Mouse (Mus musculus) midbrain, embryonic 14.5 days (tissue): ENCODE measurements around the gene Slc30a5. TPM values are rescaled to one million over a fixed set of nuclear protein-coding genes. Genes with fewer than 3 reads are reported as not detected.

ENCODE experiments used
- ATAC-seq: fragments of 200-750 bp; cut with Nextera tagmentation; 2 replicates; pipeline ENCODE4 v1.8.0; 2017; ENCODE audit warnings: moderate number of reproducible peaks, moderate library complexity; ENCODE audit not compliant: low FRiP score, low TSS enrichment
- DNase-seq: peaks from one replicate; pipeline ENCODE4 v3.0.0-alpha.2; 2015
- H3K27ac ChIP-seq: fragments of 300-500 bp; sonication (generic); replicated peaks from 2 replicates; pipeline ENCODE4 v1.5.1; 2014; ENCODE audit warnings: mild to moderate bottlenecking, low read depth, low read length, moderate library complexity
- H3K27me3 ChIP-seq: fragments of 300-500 bp; sonication (generic); 2 replicates; pipeline ENCODE4 v1.6.1; 2014; ENCODE audit warnings: low read length, control low read depth, mixed read lengths; ENCODE audit not compliant: control insufficient read depth, insufficient read depth
- H3K36me3 ChIP-seq: fragments of 300-500 bp; sonication (generic); 2 replicates; pipeline ENCODE4 v1.6.1; 2014; ENCODE audit warnings: low read length, control low read depth; ENCODE audit not compliant: control insufficient read depth, insufficient read depth
- H3K4me1 ChIP-seq: fragments of 300-500 bp; sonication (generic); 2 replicates; pipeline ENCODE4 v1.6.1; 2014; ENCODE audit warnings: mild to moderate bottlenecking, antibody characterized with exemption, low read length, control low read depth; ENCODE audit not compliant: control insufficient read depth, insufficient read depth
- H3K4me2 ChIP-seq: fragments of 300-500 bp; sonication (generic); 2 replicates; pipeline ENCODE4 v1.6.1; 2014; ENCODE audit warnings: mild to moderate bottlenecking, low read length, moderate library complexity
- H3K4me3 ChIP-seq: fragments of 300-500 bp; sonication (generic); replicated peaks from 2 replicates; pipeline ENCODE4 v1.5.1; 2014; ENCODE audit warnings: low read depth, low read length
- H3K9ac ChIP-seq: fragments of 300-500 bp; sonication (generic); replicated peaks from 2 replicates; pipeline ENCODE4 v1.6.1; 2014; ENCODE audit warnings: mild to moderate bottlenecking, low read length, moderate library complexity
- H3K9me3 ChIP-seq: fragments of 300-500 bp; sonication (generic); 2 replicates; pipeline ENCODE4 v1.6.1; 2016; ENCODE audit warnings: low read length, control low read depth, mixed read lengths; ENCODE audit not compliant: control insufficient read depth
- WGBS: fragments of 180-500 bp; shearing (Covaris S2); extraction: QIAGEN DNeasy Blood & Tissue Kit; methylation state at CpG from one replicate; pipeline ENCODE4 v1.1.7; 2014; 5-methylcytosine and 5-hydroxymethylcytosine counted together
- polyA plus RNA-seq: library from polyadenylated mRNA; unstranded; fragments of >200 nt; fragmentation: Nextera tagmentation; extraction: Ambion mirVana; gene quantifications from 2 replicates; pipeline ENCODE4 v1.2.1, GENCODE M21; 2014

Gene Slc30a5
- polyA plus RNA-seq, 1 experiment from 2014 or later, result 38.7 TPM

DNA sequence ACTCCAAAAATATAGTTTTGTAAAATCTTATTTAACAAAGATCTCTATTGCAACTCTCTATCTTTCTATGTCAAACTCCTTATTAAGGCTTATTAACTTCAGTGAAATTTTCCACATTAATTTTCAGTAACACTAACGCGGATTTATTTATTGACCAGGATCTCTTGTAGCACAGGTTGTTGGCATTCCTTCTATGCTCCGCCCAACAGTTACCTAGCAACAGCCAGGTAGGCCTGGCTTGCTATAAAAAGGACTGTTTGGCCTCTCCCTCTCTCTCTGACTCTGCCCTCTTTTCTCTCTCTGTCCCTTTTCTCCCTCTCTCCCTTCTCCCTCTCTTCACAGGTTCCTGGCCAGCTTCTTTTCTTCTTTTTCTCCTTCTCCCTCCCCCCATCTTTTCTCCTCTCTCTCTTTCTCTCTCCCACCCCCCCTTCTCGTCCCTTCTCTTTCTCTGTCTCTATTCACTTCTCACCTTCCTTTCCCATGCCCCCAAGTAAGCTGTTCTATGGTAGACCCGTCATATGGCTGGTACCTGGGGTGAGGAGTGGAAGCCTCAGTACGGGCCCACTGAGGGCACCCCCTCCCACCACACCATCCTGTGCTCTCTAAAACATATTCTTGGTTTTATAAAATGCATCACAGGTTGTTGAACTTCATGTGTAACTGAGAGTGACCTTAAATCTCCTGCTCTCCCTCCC lies 45.8 kb downstream of the Slc30a5 start:
- Histone ChIP-seq H3K9ac (no peak overlapping the region), H3K4me2 (no peak overlapping the region), H3K4me3 (no peak overlapping the region), H3K27ac (no peak overlapping the region), H3K36me3 (no peaks in the 10 kb centered on the region), H3K9me3 (no peaks in the 10 kb centered on the region), H3K4me1 (peaks cover 8% of the 10 kb centered on the region; the same call in 1 of the 2 replicates), H3K27me3 (no peaks in the 10 kb centered on the region)
- DNase-seq, result no peak
- no peak for ATAC-seq
- 77% methylated on average over 6 of the region's 6 CpGs for WGBS

DNA sequence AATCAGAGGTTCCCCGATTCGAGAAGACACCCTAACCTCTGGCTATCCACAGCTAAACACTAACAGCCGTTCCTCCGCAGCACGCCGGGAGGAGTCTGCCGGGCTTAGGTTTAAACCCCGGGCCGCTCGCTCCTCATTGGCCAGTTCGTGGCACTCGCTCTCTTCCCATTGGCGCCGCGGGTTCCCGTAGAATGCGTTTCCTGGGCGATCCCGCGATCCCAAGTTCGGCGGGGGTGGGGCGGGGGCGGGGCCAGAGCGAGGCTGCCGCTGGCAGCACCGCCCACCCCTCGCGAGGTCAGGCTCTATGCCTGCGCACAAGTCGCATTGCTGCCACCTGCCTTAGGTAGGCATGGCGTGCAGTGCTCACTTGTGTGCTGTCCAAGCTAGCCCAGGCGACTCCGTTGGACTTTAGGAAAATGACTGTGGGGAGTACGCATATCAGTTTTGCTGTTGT lies 46.8 kb downstream of the Slc30a5 start, which contains the start of gene Ccnb1:
Gene Ccnb1 (minus strand): TSS at position 157 of the 454 bp plus-strand sequence.
- DNase-seq (peak; percentile 97), ATAC-seq (peak; percentile 97)
- Histone ChIP-seq H3K9ac (peak within 1 kb of the TSS; percentile 48), H3K4me2 (peak within 1 kb of the TSS; percentile 98), H3K27ac (0 out of 2 replicates have a peak within 1 kb of the TSS, but pooled peaks have one; percentile 20), H3K4me3 (peak within 1 kb of the TSS; percentile 61), H3K27me3 (no peaks in the 10 kb centered on the region), H3K9me3 (no peaks in the 10 kb centered on the region), H3K4me1 (peaks cover 8% of the 10 kb centered on the region; the same call in 1 of the 2 replicates), H3K36me3 (no peaks in the 10 kb centered on the region)
- WGBS, result under 1% methylated on average over 35 of the region's 35 CpGs

DNA sequence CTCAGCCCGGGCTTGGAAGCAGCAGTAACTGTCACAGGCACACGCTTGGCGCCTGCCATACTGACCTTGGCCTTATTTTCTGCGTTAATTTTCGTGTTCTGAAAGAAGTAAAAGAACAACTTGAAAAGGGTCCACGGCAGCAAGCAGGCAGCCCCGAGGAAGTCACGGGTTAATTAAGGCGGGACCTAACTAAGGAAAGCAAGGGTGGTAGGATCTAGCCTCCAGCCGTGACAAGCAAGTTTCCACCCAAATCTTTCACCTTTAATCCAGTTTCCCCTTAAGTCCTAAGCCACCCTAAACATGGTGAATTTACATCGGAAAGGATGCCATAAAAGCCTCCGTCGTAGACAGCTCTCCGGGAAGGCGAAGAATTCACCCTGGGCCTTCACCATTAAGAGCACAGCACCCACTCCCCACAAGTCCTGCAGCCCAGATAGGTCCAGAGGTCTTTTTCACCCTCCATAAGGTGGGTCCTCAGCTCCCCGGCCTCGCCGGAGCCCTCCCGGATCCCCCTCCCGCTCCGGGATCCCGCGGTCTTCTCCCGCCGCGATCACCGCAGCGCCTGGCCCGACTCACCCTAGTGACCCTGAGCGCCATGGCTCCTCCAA lies 47.3 kb downstream of the Slc30a5 start:
- ATAC-seq, result peak; percentile 38
- peak overlapping the region; percentile 61 for H3K4me3 ChIP-seq
- DNase-seq, result no peak
- H3K9me3 ChIP-seq, result no peaks in the 10 kb centered on the region
- no peak overlapping the region for H3K27ac ChIP-seq
- H3K36me3 ChIP-seq, result no peaks in the 10 kb centered on the region
- H3K4me1 ChIP-seq, result peaks cover 8% of the 10 kb centered on the region; the same call in 1 of the 2 replicates
- under 1% methylated on average over 30 of the region's 30 CpGs for WGBS
- peak overlapping the region; percentile 98 for H3K4me2 ChIP-seq
- peak overlapping the region; percentile 48 for H3K9ac ChIP-seq
- H3K27me3 ChIP-seq, result no peaks in the 10 kb centered on the region

DNA sequence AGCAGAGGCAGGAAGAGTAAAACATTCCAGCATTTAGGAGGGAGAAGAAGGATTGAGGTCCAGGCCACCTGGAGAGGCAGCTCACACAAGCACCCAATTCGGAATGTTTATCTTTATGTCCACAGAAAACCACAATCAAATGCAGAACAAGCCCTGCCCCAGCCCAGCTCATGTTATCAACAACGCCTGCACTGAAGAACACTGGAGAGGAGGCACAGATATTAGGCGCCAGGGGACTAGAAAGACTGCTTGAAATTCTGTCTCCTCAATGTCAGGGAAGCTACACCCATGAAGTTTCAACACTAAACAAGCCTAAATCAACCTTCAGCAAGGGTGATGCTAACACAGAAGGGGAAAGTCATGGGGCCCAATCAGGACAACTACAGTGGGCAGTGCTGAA lies 55.7 kb downstream of the Slc30a5 start:
- Histone ChIP-seq H3K4me3 (no peak overlapping the region), H3K4me1 (peaks cover 6% of the 10 kb centered on the region), H3K4me2 (no peak overlapping the region), H3K9me3 (no peaks in the 10 kb centered on the region), H3K36me3 (no peaks in the 10 kb centered on the region), H3K9ac (no peak overlapping the region), H3K27ac (no peak overlapping the region), H3K27me3 (no peaks in the 10 kb centered on the region)
- WGBS, result 82% methylated on average over 3 of the region's 3 CpGs
- DNase-seq, result no peak
- ATAC-seq, result no peak

DNA sequence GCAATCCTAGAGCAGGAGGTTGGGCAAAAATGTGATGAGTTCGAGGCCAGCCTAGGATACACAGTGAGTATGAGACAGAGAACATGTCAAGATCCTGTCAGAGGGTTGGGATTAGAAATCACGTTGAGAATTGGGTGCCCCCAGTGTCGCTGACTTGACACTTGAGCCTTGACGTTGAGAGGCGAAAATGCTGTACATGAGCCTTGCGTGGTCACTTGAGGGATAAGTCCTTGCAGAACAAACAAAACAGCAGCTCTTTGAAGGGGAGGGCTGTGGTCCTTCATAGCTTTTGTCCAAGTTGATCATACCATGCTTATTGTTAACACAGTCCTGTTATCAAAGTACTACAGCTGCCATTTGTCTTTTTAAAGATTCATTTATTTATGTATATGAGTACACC lies 56.5 kb downstream of the Slc30a5 start:
- no peak overlapping the region for H3K4me3 ChIP-seq
- ATAC-seq, result no peak
- H3K4me2 ChIP-seq, result no peak overlapping the region; the same call in 1 of the 2 replicates

DNA sequence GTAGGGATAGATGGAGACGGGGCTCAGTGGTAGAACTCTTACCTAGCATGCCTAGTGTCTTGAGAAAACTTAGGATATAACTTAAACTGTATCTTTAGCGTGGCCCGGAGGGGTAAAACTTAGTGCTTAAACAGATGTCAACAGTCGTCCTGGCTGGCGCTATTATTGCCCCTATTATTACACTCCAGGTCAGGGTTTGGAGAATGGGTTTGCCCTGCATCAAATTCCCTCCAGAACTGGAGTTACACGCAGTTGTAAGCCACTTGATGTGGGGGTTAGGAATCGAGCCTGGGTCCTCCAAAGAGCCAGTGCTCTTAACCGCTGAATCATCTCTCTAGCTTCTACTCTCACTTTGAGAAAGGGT lies 57.2 kb downstream of the Slc30a5 start:
- ATAC-seq (peak; percentile 49), DNase-seq (no peak)
- Histone ChIP-seq H3K4me2 (peak overlapping the region; percentile 91), H3K4me1 (peaks cover 6% of the 10 kb centered on the region), H3K27ac (peak overlapping the region; percentile 53; the same call in 1 of the 2 replicates), H3K9ac (peak overlapping the region; percentile 45; the same call in 1 of the 2 replicates), H3K27me3 (no peaks in the 10 kb centered on the region), H3K9me3 (no peaks in the 10 kb centered on the region), H3K4me3 (peak overlapping the region; percentile 65), H3K36me3 (peaks cover 3% of the 10 kb centered on the region; the same call in 1 of the 2 replicates)
- WGBS, result 17% methylated on average over 8 of the region's 8 CpGs

More for the DNA sequence above, 56.5 kb downstream of the Slc30a5 start:
- Histone ChIP-seq H3K9ac (no peak overlapping the region), H3K27me3 (no peaks in the 10 kb centered on the region), H3K36me3 (peaks cover 1% of the 10 kb centered on the region; the same call in 1 of the 2 replicates), H3K9me3 (no peaks in the 10 kb centered on the region), H3K4me1 (peaks cover 6% of the 10 kb centered on the region), H3K27ac (no peak overlapping the region)
- 65% methylated on average over 6 of the region's 6 CpGs for WGBS
- DNase-seq, result no peak

DNA sequence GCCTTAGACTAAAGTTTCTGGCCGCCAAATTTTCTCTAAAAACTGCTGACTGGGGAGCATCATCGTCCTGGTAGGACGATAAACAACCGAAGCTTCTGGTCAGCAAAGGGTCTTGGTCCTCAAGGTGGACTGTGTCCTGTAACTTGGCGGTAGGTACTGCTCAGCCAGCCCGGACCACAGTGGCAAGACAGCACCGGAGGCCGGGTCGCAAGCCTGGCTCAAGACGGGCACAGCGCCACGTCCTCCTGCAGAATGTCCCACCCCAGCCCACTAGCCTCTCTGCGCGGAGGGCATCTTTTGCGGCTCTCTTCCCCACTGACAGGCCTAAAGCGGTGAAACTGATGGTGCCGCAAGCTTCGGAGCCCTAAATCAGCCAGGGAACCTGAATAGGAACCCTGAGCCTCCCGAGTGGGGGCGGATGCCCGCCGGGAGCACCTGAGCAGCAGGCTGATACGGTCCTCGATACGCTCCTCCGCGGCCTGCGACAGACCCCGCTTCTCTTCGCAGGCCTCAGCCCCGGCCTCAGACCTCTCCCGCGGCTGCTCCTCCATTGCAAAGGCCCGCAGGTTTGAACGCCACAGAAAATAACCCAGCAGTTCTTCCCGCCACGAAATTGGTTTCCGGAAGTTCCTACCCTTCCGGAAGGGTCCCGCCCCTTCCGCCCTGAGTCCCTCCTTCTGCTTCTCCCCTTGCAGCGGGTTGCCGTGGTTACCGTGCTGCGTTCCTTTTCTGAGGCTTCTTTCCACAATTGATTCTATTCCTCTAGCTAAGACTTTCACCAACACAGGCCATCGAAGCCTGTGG lies 57.8 kb downstream of the Slc30a5 start, which contains the start of gene Cenph:
Gene Cenph (minus strand): TSS at position 648 of the 804 bp plus-strand sequence.
- DNase-seq (peak; percentile 95), ATAC-seq (peak; percentile 93)
- H3K27me3 ChIP-seq, result no peaks in the 10 kb centered on the region
- H3K36me3 ChIP-seq, result peaks cover 5% of the 10 kb centered on the region; the same call in 1 of the 2 replicates
- H3K4me3 ChIP-seq, result peak within 1 kb of the TSS; percentile 65
- H3K27ac ChIP-seq, result peak within 1 kb of the TSS; percentile 53; the same call in 1 of the 2 replicates
- no peaks in the 10 kb centered on the region for H3K9me3 ChIP-seq
- H3K4me1 ChIP-seq, result peaks cover 6% of the 10 kb centered on the region
- H3K4me2 ChIP-seq, result peak within 1 kb of the TSS; percentile 91
- under 1% methylated on average over 46 of the region's 46 CpGs for WGBS
- H3K9ac ChIP-seq, result peak within 1 kb of the TSS; percentile 45

DNA sequence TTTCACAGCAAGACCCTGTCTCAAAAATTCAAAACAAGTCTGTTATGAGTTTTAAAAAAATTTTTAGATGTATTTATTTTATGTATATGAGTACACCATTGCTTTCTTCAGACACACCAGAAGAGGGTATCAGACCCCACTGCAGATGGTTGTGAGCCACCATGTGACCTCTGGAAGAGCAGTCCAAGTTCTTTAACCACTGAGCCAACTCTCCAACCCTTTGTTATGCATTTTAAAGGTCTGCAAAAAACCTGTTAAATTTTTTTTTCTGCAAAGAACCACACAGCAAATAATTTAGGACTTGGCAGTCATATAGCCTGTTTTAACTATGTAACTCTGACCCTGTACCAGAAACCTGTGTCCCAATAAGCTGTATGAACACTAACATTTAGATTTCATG lies 58.5 kb downstream of the Slc30a5 start:
- Histone ChIP-seq H3K27ac (no peak overlapping the region), H3K9ac (no peak overlapping the region), H3K4me3 (peak overlapping the region; percentile 65; the same call in 1 of the 2 replicates), H3K27me3 (no peaks in the 10 kb centered on the region), H3K36me3 (peaks cover 5% of the 10 kb centered on the region; the same call in 1 of the 2 replicates), H3K4me1 (peaks cover 6% of the 10 kb centered on the region), H3K9me3 (no peaks in the 10 kb centered on the region), H3K4me2 (peak overlapping the region; percentile 91)
- ATAC-seq, result no peak
- DNase-seq, result no peak
